Mouse (Mus musculus): Measurements from ENCODE around the gene Rtn1. TPM values are rescaled to one million over a fixed set of nuclear protein-coding genes. Genes with fewer than 3 reads are reported as not detected.

Gene Rtn1
- polyA plus RNA-seq, 1 experiment from 2014 or later, result 3,115 TPM

DNA sequence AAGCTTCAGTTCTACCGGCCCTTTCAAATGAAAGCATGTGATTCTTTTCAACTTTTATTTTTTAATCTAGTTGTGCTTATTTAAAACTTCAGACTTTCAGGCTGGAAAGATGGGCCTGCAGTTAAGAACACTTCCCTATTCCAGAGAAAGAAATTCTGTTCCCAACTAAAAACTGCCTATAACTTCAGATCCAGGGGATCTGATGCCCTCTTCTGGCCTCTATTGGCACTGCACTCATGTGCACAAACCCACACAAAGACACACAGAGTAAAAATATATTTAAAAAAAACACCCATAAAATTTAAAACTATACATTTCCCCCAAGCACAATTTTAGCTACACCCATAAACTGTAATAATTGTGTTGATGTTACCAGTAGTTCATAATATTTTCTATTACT is 163.9 kb downstream of the Rtn1 start:
- H3K4me3 ChIP-seq, result no peak overlapping the region
- no peaks in the 10 kb centered on the region for H3K36me3 ChIP-seq (replicated peaks)
- H3K9me3 ChIP-seq, result no peaks in the 10 kb centered on the region
- H3K4me2 ChIP-seq, result no peak overlapping the region
- no peak overlapping the region for H3K9ac ChIP-seq
- 95% methylated on average over 1 of the region's 1 CpGs for WGBS
- H3K27ac ChIP-seq, result no peak overlapping the region
- no peaks in the 10 kb centered on the region for H3K27me3 ChIP-seq (replicated peaks)
- H3K4me1 ChIP-seq, result peaks cover 2% of the 10 kb centered on the region; the same call in 1 of the 2 replicates
- ATAC-seq (replicated peaks), result no peak

DNA sequence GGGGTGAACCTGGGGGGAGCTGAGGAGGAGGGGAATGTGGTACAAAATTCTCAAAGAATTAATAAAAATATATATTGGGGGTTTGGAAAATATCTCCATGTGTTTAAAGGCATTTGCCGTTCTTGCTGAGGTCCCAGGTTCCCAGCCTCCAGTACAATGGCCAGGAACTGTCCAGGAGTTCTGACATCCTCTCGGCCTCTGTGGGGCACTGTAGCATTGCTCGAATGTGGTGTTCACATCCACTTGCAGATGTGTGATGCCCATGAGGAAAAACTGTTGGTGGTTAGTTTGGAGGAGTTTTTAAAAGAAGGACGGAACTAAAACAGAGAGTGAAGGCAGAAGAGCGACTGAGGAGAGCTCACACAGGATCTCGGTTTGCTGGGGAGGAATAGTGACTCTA is 166.0 kb downstream of the Rtn1 start:
- Histone ChIP-seq H3K9me3 (no peaks in the 10 kb centered on the region), H3K27ac (no peak overlapping the region), H3K36me3 (replicated peaks) (no peaks in the 10 kb centered on the region), H3K4me3 (no peak overlapping the region), H3K27me3 (replicated peaks) (no peaks in the 10 kb centered on the region), H3K4me1 (peaks cover 5% of the 10 kb centered on the region), H3K9ac (no peak overlapping the region), H3K4me2 (no peak overlapping the region)
- no peak for ATAC-seq (replicated peaks)
- WGBS, result 73% methylated on average over 6 of the region's 6 CpGs

DNA sequence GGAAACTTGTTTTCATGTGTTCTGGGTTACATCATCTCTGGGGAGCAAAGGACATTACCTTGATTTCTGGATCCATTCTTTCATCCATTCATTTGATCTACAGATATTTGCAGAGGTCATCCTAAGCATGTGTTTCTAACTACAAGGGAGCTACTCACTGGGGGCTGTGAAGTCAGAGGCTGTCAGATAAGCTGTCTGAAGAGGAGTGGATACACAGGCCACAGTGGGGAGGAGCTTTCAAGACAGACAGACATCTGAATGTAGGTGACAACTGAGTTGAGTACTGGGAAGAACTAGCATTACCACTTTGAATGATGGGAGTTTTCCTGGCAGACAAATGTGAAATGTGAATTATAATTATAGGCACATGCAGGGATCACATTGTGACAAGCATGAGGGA is 168.3 kb downstream of the Rtn1 start:
- H3K9ac ChIP-seq, result no peak overlapping the region
- H3K4me1 ChIP-seq, result peaks cover 10% of the 10 kb centered on the region
- ATAC-seq (replicated peaks), result no peak
- no peaks in the 10 kb centered on the region for H3K9me3 ChIP-seq
- no peak overlapping the region for H3K4me3 ChIP-seq
- H3K4me2 ChIP-seq, result no peak overlapping the region
- H3K36me3 ChIP-seq (replicated peaks), result no peaks in the 10 kb centered on the region
- H3K27me3 ChIP-seq (replicated peaks), result no peaks in the 10 kb centered on the region
- H3K27ac ChIP-seq, result no peak overlapping the region

DNA sequence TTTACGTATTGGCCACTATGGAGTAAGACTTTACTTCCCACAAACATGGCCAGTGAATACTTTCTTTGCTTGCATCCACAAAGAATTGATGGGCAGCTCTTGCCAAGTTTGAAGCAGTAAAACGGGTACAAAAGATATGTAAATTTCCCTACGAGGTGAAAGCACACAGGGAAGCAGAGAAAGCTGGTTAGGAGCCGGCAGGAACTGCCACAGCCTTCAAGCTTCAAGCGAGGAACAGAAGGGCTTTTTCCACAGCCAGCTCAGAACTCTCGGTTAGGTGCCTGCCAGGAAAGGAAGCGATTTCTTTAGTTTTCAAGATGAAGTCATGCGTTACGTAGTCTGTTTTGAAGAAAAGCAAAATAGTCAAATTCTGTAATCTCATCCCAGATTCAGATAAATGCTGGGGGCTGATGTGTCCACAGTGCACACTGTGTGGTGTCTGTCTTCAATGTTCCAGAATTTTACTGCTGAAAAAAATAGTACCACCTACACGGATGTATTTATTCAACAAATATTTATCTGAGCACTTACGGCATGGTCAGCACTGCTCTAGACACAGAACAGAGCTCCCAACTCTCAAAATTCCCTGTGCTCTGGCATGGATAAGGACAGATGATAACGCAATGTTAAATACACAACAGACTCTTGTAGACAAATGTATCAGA is 169.5 kb downstream of the Rtn1 start:
- Histone ChIP-seq H3K9ac (no peak overlapping the region), H3K4me1 (peaks cover 13% of the 10 kb centered on the region), H3K4me2 (no peak overlapping the region)

DNA sequence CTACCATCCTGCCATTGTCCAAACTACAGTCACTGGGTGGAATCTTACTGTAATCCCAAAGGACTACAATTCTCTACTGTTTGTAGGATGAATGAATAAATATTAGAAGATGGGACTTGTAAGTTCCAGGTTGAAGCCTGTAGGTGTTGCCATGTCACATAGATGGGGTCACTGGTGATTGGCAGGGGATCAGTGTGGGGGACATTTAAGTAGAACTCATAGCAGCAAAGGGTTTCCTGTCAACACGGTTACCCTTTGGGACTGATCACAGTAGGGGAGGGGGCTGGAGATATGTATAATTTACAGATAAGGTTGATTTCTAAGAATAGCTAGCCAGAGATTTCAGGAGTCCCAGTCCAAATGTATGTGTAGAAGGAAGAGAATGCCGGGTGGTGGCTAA is 171.6 kb downstream of the Rtn1 start:
- Histone ChIP-seq H3K9me3 (no peaks in the 10 kb centered on the region), H3K27me3 (replicated peaks) (no peaks in the 10 kb centered on the region), H3K36me3 (replicated peaks) (no peaks in the 10 kb centered on the region), H3K4me2 (peak overlapping the region; percentile 65), H3K4me3 (peak overlapping the region; percentile 84; the same call in 1 of the 2 replicates), H3K4me1 (peaks cover 34% of the 10 kb centered on the region), H3K9ac (no peak overlapping the region), H3K27ac (peak overlapping the region; percentile 98)
- ATAC-seq (replicated peaks), result no peak
- 77% methylated on average over 2 of the region's 2 CpGs for WGBS

More for the DNA sequence above, 169.5 kb downstream of the Rtn1 start:
- ATAC-seq (replicated peaks), result no peak
- H3K27me3 ChIP-seq (replicated peaks), result no peaks in the 10 kb centered on the region
- H3K27ac ChIP-seq, result peak overlapping the region; percentile 23
- no peaks in the 10 kb centered on the region for H3K36me3 ChIP-seq (replicated peaks)
- WGBS, result 30% methylated on average over 12 of the region's 12 CpGs
- H3K4me3 ChIP-seq, result no peak overlapping the region
- no peaks in the 10 kb centered on the region for H3K9me3 ChIP-seq

DNA sequence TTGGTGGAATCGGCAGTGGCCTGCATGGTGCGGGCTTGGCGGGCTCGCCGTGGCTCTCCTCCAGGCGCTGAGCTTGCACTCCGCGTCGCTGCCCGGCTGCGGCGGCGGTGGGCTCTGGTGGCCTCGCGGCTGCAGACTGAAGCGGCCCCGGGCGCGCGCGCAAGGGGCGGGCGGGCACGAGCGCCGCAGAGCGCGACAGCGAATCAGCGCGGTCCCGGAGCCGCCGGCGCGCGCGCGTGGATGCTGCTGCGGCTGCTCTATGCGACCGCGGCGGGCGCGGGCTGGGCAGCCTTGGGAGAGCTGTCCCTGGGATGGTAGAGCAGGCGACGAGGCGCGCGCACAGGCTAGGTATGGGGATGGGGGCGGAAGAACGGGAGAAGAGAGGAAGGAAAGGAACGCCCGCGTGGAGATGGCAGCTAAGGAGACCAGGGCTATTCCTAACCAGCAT is 172.3 kb downstream of the Rtn1 start:
- peak overlapping the region; percentile 84 for H3K4me3 ChIP-seq
- H3K4me2 ChIP-seq, result peak overlapping the region; percentile 65
- under 1% methylated on average over 56 of the region's 56 CpGs for WGBS
- H3K27me3 ChIP-seq (replicated peaks), result no peaks in the 10 kb centered on the region
- H3K9ac ChIP-seq, result peak overlapping the region; percentile 97
- no peaks in the 10 kb centered on the region for H3K36me3 ChIP-seq (replicated peaks)
- no peaks in the 10 kb centered on the region for H3K9me3 ChIP-seq
- H3K27ac ChIP-seq, result peak overlapping the region; percentile 98
- ATAC-seq (replicated peaks), result peak; percentile 97
- H3K4me1 ChIP-seq, result peaks cover 40% of the 10 kb centered on the region

DNA sequence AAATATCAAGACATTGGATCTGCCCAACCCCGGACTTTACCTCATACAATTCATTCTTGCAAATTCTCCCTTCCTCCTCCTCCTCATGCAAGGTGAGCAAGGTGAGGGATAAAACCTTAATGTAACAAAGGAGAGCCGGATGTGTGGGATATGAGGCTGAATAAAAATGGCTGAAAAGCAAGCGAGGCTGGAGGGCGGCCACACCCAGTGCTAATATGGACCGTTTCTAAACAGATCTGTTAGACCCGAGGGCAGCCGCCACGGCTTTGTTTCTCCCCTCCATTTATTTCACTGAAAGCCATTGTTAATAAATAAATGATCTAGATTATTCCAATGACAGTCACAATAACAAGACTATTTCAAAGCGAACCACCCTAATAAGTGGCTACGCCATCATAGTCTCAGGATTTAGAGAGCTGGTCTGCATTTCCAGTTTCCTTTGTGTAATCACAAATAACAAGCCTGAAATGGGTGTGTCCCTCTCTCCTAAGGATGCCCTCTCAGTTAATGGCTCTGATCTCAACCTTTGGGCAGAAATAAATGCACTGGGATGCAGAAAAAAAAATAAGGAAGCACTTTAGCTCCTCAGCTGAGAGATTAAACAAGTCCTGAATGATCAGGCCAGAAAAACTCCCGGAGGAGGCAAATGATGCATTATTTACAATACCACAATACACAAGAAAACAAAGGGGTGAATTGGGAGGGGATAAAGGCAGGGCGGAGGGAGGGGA is 173.1 kb downstream of the Rtn1 start:
- Histone ChIP-seq H3K27me3 (replicated peaks) (no peaks in the 10 kb centered on the region), H3K4me3 (peak overlapping the region; percentile 84), H3K4me1 (peaks cover 44% of the 10 kb centered on the region), H3K9me3 (no peaks in the 10 kb centered on the region), H3K36me3 (replicated peaks) (no peaks in the 10 kb centered on the region), H3K27ac (peak overlapping the region; percentile 98), H3K4me2 (peak overlapping the region; percentile 65), H3K9ac (peak overlapping the region; percentile 97)
- ATAC-seq (replicated peaks), result 0 out of 2 replicates have a peak, but pooled peaks have one; percentile 32
- 17% methylated on average over 12 of the region's 12 CpGs for WGBS

DNA sequence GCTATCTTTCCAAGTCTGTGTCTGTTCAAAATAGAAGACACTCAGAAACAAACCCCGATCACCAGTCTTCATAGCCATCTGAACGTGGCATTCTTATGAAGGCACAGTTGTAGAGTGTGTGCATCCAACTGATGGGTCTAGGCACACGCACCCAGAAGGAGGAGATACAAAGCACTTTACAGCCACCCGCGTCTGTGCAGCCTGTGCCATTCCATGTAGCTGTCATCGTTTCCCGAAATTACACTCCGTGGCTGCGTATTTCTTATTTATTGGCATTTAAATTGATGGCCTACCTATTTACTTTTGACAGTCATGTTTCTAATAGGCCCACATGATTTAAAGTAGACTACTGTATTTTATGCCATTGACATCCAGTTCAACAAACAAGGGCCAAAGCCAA is 173.9 kb downstream of the Rtn1 start:
- ATAC-seq (replicated peaks), result no peak
- Histone ChIP-seq H3K9ac (peak overlapping the region; percentile 97), H3K36me3 (replicated peaks) (no peaks in the 10 kb centered on the region), H3K4me2 (peak overlapping the region; percentile 65), H3K4me1 (peaks cover 48% of the 10 kb centered on the region), H3K9me3 (no peaks in the 10 kb centered on the region), H3K27me3 (replicated peaks) (no peaks in the 10 kb centered on the region), H3K27ac (peak overlapping the region; percentile 98), H3K4me3 (peak overlapping the region; percentile 84)
- 49% methylated on average over 9 of the region's 9 CpGs for WGBS

DNA sequence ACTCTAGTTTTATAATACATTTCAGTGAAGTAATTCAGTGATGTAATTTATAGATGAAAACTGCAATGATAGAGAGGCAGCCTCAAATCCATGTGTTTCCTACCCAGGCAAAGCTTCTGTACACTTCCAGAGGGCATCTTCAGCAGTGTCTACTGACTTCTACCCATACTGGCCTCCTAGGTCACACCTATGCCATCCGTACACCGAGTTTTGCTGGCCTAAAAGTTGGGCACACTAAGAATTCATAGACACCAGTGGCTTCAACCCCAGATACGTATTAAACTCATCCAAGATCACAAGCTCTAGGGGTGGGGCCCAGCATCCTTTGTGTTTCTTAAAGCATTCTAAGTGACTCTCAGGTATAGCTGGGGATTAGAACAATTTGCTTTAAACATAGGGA is 174.7 kb downstream of the Rtn1 start:
- peak overlapping the region; percentile 97 for H3K9ac ChIP-seq
- no peaks in the 10 kb centered on the region for H3K27me3 ChIP-seq (replicated peaks)
- no peak for ATAC-seq (replicated peaks)
- H3K36me3 ChIP-seq (replicated peaks), result no peaks in the 10 kb centered on the region
- H3K4me3 ChIP-seq, result peak overlapping the region; percentile 84
- H3K9me3 ChIP-seq, result no peaks in the 10 kb centered on the region
- 71% methylated on average over 3 of the region's 3 CpGs for WGBS
- H3K4me1 ChIP-seq, result peaks cover 56% of the 10 kb centered on the region
- peak overlapping the region; percentile 98 for H3K27ac ChIP-seq
- peak overlapping the region; percentile 65 for H3K4me2 ChIP-seq

DNA sequence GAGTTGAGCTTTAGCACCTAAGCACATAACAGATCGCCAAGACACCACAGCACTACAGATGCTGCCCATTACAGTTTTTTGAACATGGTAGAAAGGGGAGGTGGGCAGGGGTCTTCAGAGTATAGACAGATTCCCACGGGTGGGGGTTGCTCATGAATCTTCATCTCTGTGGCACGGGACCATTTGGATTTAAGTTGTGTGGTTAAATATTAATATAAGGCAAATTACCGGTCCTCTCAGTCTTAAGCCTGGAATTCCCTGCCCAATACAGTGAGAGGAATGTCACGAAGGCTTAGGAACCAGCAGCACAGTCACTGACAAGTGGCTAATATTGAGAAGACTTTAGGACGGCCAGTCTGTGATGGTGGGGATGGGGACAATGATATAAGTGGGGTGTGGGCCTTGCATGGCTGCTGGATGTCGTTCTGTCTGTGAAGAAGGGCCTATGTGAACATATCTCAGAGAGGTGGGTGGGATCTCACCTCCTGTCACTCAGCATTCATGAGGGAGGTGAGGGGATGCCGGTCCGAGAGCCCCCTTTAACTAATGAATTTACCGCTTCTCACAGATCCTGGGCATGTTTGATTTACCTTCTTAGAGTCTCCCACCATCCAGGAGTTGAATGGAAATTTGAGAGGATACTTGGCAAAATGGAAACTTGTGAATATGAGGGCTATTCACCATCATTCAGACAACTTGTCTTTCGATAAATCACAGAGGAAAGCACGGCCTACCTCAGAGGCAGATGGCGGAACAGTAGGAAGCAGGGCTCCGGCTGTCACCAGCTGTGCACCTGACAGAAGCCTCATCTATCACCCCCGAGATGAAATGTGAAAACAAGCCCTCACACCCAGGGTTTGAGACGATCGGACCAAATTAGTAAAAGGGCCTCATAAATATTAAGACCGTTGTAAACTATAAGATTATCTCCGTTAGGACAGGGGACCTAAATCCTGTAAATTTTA is 175.7 kb downstream of the Rtn1 start:
- H3K9ac ChIP-seq, result peak overlapping the region; percentile 6; the same call in 1 of the 2 replicates
- 62% methylated on average over 19 of the region's 19 CpGs for WGBS
- peak overlapping the region; percentile 84 for H3K4me3 ChIP-seq
- H3K36me3 ChIP-seq (replicated peaks), result no peaks in the 10 kb centered on the region
- peak overlapping the region; percentile 65 for H3K4me2 ChIP-seq
- H3K27me3 ChIP-seq (replicated peaks), result no peaks in the 10 kb centered on the region
- H3K27ac ChIP-seq, result 0 out of 2 replicates have a peak overlapping the region, but pooled peaks have one; percentile 20
- ATAC-seq (replicated peaks), result no peak
- no peaks in the 10 kb centered on the region for H3K9me3 ChIP-seq
- H3K4me1 ChIP-seq, result peaks cover 67% of the 10 kb centered on the region

DNA sequence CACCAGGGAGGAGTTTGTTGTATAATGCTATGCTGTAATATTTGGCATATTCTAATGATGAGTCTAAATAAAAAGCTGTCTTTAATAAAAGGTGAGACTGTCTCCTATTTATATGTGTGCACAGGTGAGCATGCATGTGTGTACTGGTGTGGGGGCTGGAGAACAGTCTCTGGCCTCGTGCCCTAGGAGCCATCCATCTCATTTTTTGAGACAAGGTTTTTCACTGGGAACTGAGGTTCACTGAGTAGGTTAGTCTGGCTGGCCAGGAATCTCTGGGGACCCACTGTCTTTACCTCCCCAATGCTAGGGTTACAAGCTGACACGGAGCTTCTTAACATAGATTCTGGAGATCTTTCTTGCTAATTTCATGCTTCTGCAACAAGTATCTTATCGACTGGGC is 176.7 kb downstream of the Rtn1 start:
- peak overlapping the region; percentile 65 for H3K4me2 ChIP-seq
- no peak overlapping the region for H3K27ac ChIP-seq
- ATAC-seq (replicated peaks), result no peak
- peak overlapping the region; percentile 18; the same call in 1 of the 2 replicates for H3K9ac ChIP-seq
- H3K4me1 ChIP-seq, result peaks cover 71% of the 10 kb centered on the region
- H3K36me3 ChIP-seq (replicated peaks), result no peaks in the 10 kb centered on the region
- peak overlapping the region; percentile 84 for H3K4me3 ChIP-seq
- H3K27me3 ChIP-seq (replicated peaks), result no peaks in the 10 kb centered on the region
- WGBS, result 78% methylated on average over 3 of the region's 3 CpGs
- no peaks in the 10 kb centered on the region for H3K9me3 ChIP-seq

All from midbrain, embryonic 15.5 days (tissue).